Mouse (Mus musculus) liver, embryonic 14.5 days (tissue): ENCODE data around the gene Crisp4.

ENCODE experiments used
- CTCF ChIP-seq: IDR thresholded peaks from 2 replicates; pipeline ENCODE4 v1.5.1; 2016; ENCODE audit warnings: antibody characterized with exemption, low read depth, control low read depth
- EP300 ChIP-seq: IDR thresholded peaks from 2 replicates; pipeline ENCODE4 v1.6.1; 2016; ENCODE audit warnings: antibody characterized with exemption, low read depth

- TF ChIP-seq CTCF (no peak), EP300 (no peak)
These were observed 46.0 kb upstream of the Crisp4 start for GRCm38 (mm10) chr1:18191719-18192118.
